Mouse (Mus musculus) small intestine, adult 2 months (tissue): ENCODE measurements around the gene Ppp2r5c. TPM values are rescaled to one million over a fixed set of nuclear protein-coding genes. Genes with fewer than 3 reads are reported as not detected.

Source experiments
- H3K27ac ChIP-seq: fragments of 200-500 bp; 2 replicates; pipeline ENCODE4 v1.5.1; 2012; ENCODE audit warnings: low read depth, low read length, control low read depth, inconsistent platforms; ENCODE audit not compliant: insufficient read depth
- H3K27me3 ChIP-seq: fragments of 200-500 bp; 2 replicates; pipeline ENCODE4 v1.6.1; 2012; ENCODE audit warnings: mild to moderate bottlenecking, moderate library complexity, low read length, inconsistent platforms; ENCODE audit not compliant: control insufficient read depth, insufficient read depth
- H3K36me3 ChIP-seq: fragments of 200-500 bp; 2 replicates; pipeline ENCODE4 v1.6.1; 2012; ENCODE audit warnings: mild to moderate bottlenecking, low read length, control low read depth, inconsistent platforms; ENCODE audit not compliant: control insufficient read depth, insufficient read depth
- H3K4me1 ChIP-seq: fragments of 200-500 bp; 2 replicates; pipeline ENCODE4 v1.6.1; 2012; ENCODE audit warnings: low read length, inconsistent platforms, mixed read lengths; ENCODE audit not compliant: control insufficient read depth, insufficient read depth, insufficient read length
- H3K4me3 ChIP-seq: fragments of 200-500 bp; 2 replicates; pipeline ENCODE4 v1.5.1; 2012; ENCODE audit warnings: low read depth, mild to moderate bottlenecking, control low read depth, inconsistent platforms, low read length, moderate library complexity
- CTCF ChIP-seq: fragments of 200-500 bp; IDR thresholded peaks from 2 replicates; pipeline ENCODE4 v1.5.1; 2012; ENCODE audit warnings: low read depth, mild to moderate bottlenecking, control low read depth, inconsistent platforms, low read length, moderate library complexity, mixed read lengths; ENCODE audit not compliant: insufficient replicate concordance, insufficient read length; ENCODE audit errors: extremely low read depth
- POLR2A ChIP-seq: fragments of 200-500 bp; IDR thresholded peaks from 2 replicates; pipeline ENCODE4 v1.6.1; 2012; ENCODE audit warnings: low read depth, mild to moderate bottlenecking, control low read depth, inconsistent platforms, low read length, moderate library complexity
- WGBS: fragments of 180-500 bp; shearing (Covaris S2); methylation state at CpG from one replicate; pipeline ENCODE4 v1.1.7; 2018; 5-methylcytosine and 5-hydroxymethylcytosine counted together
- polyA plus RNA-seq: library from polyadenylated mRNA; depleted of rRNA; stranded (reverse); fragments of >200 nt; gene quantifications from 2 replicates; pipeline ENCODE4 v1.2.3, GENCODE M21; 2012; rRNA removed

The Ppp2r5c gene
- polyA plus RNA-seq, 1 experiment = 19.3 TPM

- Histone ChIP-seq H3K36me3 (peaks cover 23% of the 10 kb centered on the region), H3K4me3 (peak overlapping the region; percentile 14), H3K27ac (peak overlapping the region; percentile 81), H3K27me3 (no peaks in the 10 kb centered on the region), H3K4me1 (peaks cover 13% of the 10 kb centered on the region)
- WGBS = 49% methylated on average over 9 of the region's 9 CpGs
- TF ChIP-seq POLR2A (no peak), CTCF (no peak)
Measured at GRCm38 (mm10) chr12:110609153-110609497, 162.2 kb downstream of the Ppp2r5c start.

GRCm38 (mm10) chr12:110610713-110611112 lies 163.8 kb downstream of the Ppp2r5c start:
- no peak overlapping the region for H3K27ac ChIP-seq
- TF ChIP-seq POLR2A = no peak
- no peak for TF ChIP-seq CTCF
- H3K27me3 ChIP-seq = no peaks in the 10 kb centered on the region
- WGBS = 88% methylated on average over 2 of the region's 2 CpGs
- H3K36me3 ChIP-seq = peaks cover 36% of the 10 kb centered on the region
- peaks cover 11% of the 10 kb centered on the region for H3K4me1 ChIP-seq
- H3K4me3 ChIP-seq = no peak overlapping the region

GRCm38 (mm10) chr12:110630056-110630455 lies 183.1 kb downstream of the Ppp2r5c start:
- WGBS = 94% methylated on average over 11 of the region's 11 CpGs
- TF ChIP-seq CTCF = no peak
- TF ChIP-seq POLR2A = no peak
- Histone ChIP-seq H3K4me3 (no peak overlapping the region), H3K4me1 (no peaks in the 10 kb centered on the region), H3K27me3 (no peaks in the 10 kb centered on the region), H3K36me3 (peaks cover 94% of the 10 kb centered on the region), H3K27ac (no peak overlapping the region)

Other genes starting within 250 kb of the Ppp2r5c start
- 0.14 TPM in 1 of 2 replicates, not detected in the other for gene Dio3, start 168.1 kb upstream of the Ppp2r5c start, polyA plus RNA-seq
- 142 and 363 TPM in 2 replicates for gene Dync1h1, start 154.3 kb downstream of the Ppp2r5c start, polyA plus RNA-seq
- gene 1700001K19Rik, start 235.5 kb downstream of the Ppp2r5c start, polyA plus RNA-seq = not detected in 2 replicates